Mouse (Mus musculus) adrenal gland, adult (tissue): Measurements from ENCODE around the gene Tapt1.

ENCODE experiments used
- DNase-seq, 2 experiments: peaks; one replicate each; pipeline ENCODE4 v3.0.0; 2022 to 2023; ENCODE audit warnings: low spot score in 1 of 2; ENCODE audit not compliant: inconsistent age in 2 of 2

The Tapt1 gene

DNA sequence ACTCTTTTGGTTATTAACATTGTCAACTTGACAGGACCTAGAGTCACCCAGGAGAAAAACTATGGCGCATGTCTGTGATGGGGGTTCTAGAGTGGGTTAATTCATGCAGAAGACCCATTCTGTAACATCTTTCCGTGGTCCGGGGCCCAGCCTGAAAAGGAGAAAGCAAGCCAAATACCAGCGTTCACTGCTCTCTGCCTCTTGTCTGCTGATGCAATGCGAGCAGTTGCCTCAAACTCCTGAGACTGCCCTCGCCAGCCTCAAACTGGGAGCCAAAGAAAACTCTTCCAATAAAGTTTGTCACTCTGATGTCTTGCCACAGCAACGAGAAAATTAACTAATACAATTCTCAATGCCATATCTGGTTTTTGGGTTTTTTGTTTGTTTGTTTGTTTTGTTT lies 8.2 kb upstream of the Tapt1 start:
- peak in 1 of 2 experiments; percentile 43 for DNase-seq

DNA sequence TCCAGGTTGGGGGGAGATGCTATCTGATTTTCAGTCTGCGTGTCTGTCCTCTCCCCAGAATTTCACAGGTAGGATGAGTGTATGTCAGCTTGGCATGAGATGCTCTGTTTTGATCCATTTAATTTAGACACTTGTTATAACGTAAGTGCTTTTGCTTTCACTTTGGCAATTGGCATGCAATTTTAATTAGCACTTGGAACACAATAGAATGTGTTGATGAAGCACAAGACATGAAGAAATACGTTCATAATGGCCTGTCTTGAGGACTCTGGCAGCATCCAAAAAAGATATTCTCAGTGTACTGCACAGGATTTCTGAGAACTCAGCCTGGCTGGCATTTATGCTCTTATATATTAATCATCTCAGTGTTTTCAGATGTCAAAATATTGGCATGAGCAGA lies 7.5 kb upstream of the Tapt1 start:
- no peak for DNase-seq

GRCm38 (mm10) chr5:44228756-44229155 lies 2.3 kb upstream of the Tapt1 start:
- no peak for DNase-seq

DNA sequence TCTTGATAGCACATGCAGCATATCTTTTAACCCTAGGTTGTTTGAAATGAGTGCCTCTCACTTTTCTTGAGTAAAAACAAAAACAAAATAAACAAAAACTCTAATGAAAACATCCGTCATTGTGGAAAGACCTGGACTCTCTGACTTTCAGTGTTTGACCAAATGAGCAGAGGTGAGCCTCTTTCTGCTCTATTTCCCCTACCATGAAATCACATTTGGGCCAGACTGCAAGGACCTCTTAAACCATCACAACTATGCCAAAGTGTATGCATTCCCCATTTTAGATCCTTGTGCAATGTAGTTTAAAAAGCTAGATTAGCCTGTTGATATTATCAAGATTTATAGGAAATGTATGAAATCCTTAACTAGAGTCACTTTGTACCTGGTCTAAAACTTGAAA lies 1.9 kb upstream of the Tapt1 start:
- DNase-seq = no peak

GRCm38 (mm10) chr5:44227462-44227840 lies 1.0 kb upstream of the Tapt1 start:
- DNase-seq = no peak

DNA sequence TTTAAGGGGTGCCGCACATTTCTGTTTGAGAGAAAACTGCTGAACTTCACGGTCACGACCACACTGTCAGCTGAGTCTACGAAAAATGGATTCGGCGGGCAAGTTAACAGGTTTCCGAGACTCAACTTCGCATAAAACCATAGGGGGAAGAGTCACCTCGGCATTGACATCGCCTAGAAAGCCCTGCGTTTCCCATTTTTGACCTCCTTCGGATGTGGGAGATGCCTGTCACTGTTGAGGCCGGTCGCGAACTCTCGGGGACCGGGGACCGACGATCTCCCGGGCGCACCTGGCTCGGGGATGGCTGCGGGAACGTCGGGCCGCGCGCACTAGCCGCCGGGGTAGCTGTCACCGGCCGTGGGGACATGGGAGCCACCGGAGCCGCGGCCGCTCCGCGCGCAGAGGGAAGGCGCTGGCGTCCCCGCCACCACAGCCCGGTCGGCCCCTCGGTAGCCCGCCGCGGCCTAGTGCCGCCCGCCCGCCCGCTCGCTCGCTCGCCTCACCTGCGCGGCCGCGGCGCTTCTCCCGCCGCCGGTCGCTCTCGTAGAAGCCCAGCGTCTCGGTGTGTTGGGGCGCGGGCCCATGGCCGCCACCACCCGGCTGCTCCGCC lies 410 bp downstream of the Tapt1 start:
- no peak for DNase-seq

GRCm38 (mm10) chr5:44224916-44225600 lies 1.4 kb downstream of the Tapt1 start:
- DNase-seq = peak; percentile 28 to 70

- peak; percentile 37 to 77 for DNase-seq
Measured at GRCm38 (mm10) chr5:44224251-44224650, 2.2 kb downstream of the Tapt1 start.

DNA sequence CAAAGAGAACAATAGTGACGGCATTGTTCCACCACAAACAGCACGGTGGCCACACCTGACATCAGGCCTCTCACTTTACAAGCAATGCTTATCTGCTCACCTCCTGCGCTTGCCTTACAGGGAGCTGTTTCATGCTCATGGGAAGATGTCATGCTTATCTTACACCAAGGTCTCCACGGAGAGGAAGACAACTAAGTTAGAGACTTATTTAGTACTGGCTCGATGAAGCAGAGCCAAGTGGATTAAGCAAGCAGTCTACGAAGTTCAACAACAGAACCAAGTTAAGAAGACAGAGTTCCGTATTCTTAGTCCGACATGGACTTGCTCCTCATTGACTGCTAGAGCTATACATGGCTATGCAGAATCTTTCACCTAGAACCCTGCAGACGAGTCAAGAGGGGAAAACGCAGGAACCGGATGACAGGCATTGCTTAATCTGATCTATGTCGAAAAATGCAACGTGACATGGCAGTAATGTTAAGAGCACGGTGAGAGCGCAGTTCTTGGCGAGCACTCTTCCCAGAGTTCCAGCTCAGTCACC lies 3.0 kb downstream of the Tapt1 start:
- DNase-seq = peak in 1 of 2 experiments; percentile 58

- no peak for DNase-seq
Measured at GRCm38 (mm10) chr5:44220430-44220829, 6.0 kb downstream of the Tapt1 start.

- no peak for DNase-seq
Measured at GRCm38 (mm10) chr5:44219871-44220270, 6.6 kb downstream of the Tapt1 start.

- no peak for DNase-seq
Measured at GRCm38 (mm10) chr5:44218483-44218882, 7.9 kb downstream of the Tapt1 start.

DNA sequence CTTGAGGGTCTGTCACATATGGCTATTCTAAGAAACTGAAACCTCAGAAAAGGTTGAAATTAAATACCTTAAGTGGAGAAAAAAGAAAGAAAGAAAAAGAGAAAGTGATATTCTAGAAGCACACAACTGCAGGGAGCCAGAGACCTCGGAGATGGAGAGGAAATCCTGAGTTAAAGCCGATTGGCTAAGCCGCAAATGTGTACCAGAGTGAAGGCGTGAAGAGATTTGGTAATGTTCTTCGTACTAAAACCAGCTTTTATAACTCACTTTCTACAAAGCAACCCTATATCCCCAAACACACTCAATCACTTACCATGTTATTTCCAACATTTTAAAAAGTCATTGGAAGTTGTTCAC lies 8.8 kb downstream of the Tapt1 start:
- DNase-seq = no peak

- no peak for DNase-seq
Measured at GRCm38 (mm10) chr5:44217041-44217684, 9.3 kb downstream of the Tapt1 start.

- DNase-seq = no peak
Measured at GRCm38 (mm10) chr5:44215118-44215517, 11.3 kb downstream of the Tapt1 start.

DNA sequence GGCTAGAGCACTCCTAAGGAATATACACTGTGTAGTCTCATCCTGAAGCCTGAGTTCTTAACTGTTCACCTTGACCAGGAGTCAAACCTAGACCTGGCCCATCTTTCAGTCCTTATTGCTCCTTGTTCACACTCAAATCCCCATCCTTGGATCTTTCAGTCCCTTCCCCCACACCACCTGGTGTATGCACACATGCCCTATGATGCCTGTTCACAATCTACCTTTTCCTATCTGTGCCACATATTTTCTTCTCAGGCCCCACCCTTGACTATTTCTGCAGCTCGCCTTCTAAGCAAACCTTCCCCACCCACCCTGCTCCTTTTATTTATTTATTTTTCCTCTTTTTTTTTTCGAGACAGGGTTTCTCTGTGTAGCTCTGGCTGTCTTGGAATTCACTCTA lies 12.4 kb downstream of the Tapt1 start:
- DNase-seq = no peak

GRCm38 (mm10) chr5:44213391-44213790 lies 13.0 kb downstream of the Tapt1 start:
- DNase-seq = no peak

- DNase-seq = peak in 1 of 2 experiments; percentile 41
Measured at GRCm38 (mm10) chr5:44211818-44212465, 14.5 kb downstream of the Tapt1 start.

DNA sequence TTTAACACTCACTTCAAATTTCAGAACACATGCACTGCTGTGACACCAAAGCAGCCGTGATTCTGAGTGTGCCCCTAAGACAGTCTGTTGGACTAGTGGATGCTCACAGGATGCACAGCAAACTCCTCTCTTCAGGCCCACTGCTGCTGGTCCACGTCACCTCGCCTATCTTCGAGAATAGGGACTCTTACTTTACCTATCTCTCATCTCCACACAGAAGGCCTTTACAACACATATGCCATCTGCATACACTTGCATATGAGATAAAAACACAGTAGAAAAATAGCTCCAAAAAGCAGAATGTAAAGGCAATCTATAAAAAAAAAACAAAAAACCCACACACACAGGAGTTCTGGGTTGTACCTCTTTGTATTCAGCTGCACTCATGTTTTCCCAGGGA lies 19.1 kb downstream of the Tapt1 start:
- no peak for DNase-seq

GRCm38 (mm10) chr5:44206651-44207050 lies 19.8 kb downstream of the Tapt1 start:
- no peak for DNase-seq

DNA sequence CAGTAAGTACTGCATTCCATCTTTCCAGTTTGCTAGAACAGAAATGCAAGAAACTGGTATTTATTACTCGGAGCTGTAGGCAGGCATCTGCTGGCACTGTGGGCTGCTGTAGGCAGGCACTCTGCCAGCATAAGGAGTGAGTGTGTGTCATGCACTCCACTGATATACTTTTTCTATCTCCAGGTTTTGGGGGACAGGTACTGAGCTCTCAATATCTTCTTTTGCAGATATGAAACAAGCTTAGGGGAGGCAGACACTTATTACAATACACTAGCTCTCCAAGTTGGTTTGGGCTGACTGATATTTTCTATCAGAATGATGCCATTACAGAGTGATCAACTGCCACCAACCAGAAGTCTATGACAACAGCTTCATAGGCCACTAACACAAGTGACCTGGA lies 23.0 kb downstream of the Tapt1 start:
- DNase-seq = peak; percentile 40 to 46

GRCm38 (mm10) chr5:44201665-44202064 lies 24.8 kb downstream of the Tapt1 start:
- no peak for DNase-seq
